Mouse (Mus musculus) liver, embryonic 13.5 days (tissue): ENCODE results near the gene Asgr1. TPM values are rescaled to one million over a fixed set of nuclear protein-coding genes. Genes with fewer than 3 reads are reported as not detected.

Experiments
- ATAC-seq: fragments of 200-750 bp; cut with Nextera tagmentation; 2 replicates; pipeline ENCODE4 v1.8.0; 2017; ENCODE audit warnings: low read depth, mild to moderate bottlenecking, moderate number of reproducible peaks, moderate library complexity
- DNase-seq: peaks from one replicate; pipeline ENCODE4 v3.0.0; 2022
- H3K27ac ChIP-seq: fragments of 300-500 bp; sonication (generic); 2 replicates; pipeline ENCODE4 v1.5.1; 2015; ENCODE audit warnings: moderate library complexity, mild to moderate bottlenecking, inconsistent platforms
- H3K27me3 ChIP-seq: fragments of 300-500 bp; sonication (generic); 2 replicates; pipeline ENCODE4 v1.6.1; 2015; ENCODE audit warnings: mild to moderate bottlenecking, inconsistent platforms
- H3K36me3 ChIP-seq: fragments of 300-500 bp; sonication (generic); 2 replicates; pipeline ENCODE4 v1.6.1; 2015; ENCODE audit warnings: mild to moderate bottlenecking, inconsistent platforms
- H3K4me1 ChIP-seq: fragments of 300-500 bp; sonication (generic); replicated peaks from 2 replicates; pipeline ENCODE4 v1.6.1; 2015; ENCODE audit warnings: inconsistent platforms
- H3K4me2 ChIP-seq: fragments of 300-500 bp; sonication (generic); 2 replicates; pipeline ENCODE4 v1.6.1; 2015; ENCODE audit warnings: inconsistent platforms, mild to moderate bottlenecking, moderate library complexity
- H3K4me3 ChIP-seq: fragments of 300-500 bp; sonication (generic); replicated peaks from 2 replicates; pipeline ENCODE4 v1.5.1; 2015; ENCODE audit warnings: mild to moderate bottlenecking, inconsistent platforms
- H3K9ac ChIP-seq: fragments of 300-500 bp; sonication (generic); 2 replicates; pipeline ENCODE4 v1.6.1; 2015; ENCODE audit warnings: mild to moderate bottlenecking, inconsistent platforms
- H3K9me3 ChIP-seq: fragments of 300-500 bp; sonication (generic); replicated peaks from 2 replicates; pipeline ENCODE4 v1.6.1; 2016; ENCODE audit warnings: inconsistent platforms
- WGBS: fragments of 180-500 bp; shearing (Covaris S2); methylation state at CpG from one replicate; pipeline ENCODE4 v1.1.7; 2015; ENCODE audit not compliant: insufficient replicate concordance; 5-methylcytosine and 5-hydroxymethylcytosine counted together
- polyA plus RNA-seq: library from polyadenylated mRNA; unstranded; fragments of >200 nt; fragmentation: Nextera tagmentation; extraction: Ambion mirVana; gene quantifications from 2 replicates; pipeline ENCODE4 v1.2.1, GENCODE M21; 2015

Asgr1 gene
- polyA plus RNA-seq, 1 experiment from 2014 or later: 1.8 TPM

DNA sequence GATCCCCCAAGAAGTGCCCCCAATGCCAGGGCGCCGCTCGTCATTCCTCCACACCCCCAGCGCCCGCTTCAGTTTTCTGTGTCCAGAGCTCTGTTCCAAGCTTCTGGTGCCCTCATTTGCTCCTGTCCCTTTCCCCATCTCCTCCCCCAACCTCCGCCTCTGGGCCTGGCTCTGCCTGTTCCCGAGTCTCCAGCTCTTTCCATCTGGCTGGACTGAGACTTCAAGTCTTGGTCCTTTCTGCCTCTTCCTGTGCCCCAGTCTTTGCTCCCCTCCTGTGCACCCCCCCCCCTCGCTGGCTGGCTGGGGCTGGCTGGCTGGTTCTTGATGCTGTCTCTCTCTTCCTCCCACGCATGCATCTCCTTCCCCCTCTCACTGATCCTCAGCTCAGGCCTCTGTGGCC, 26.5 kb upstream of the Asgr1 start:
- peaks cover 4% of the 10 kb centered on the region; the same call in 1 of the 2 replicates for H3K36me3 ChIP-seq
- peaks cover 55% of the 10 kb centered on the region for H3K27me3 ChIP-seq
- H3K9ac ChIP-seq: no peak overlapping the region
- H3K4me2 ChIP-seq: peak overlapping the region; percentile 40
- H3K4me3 ChIP-seq: no peak overlapping the region
- 65% methylated on average over 9 of the region's 9 CpGs for WGBS
- H3K27ac ChIP-seq: no peak overlapping the region; the same call in 1 of the 2 replicates
- peaks cover 54% of the 10 kb centered on the region for H3K4me1 ChIP-seq
- no peaks in the 10 kb centered on the region for H3K9me3 ChIP-seq
- no peak for ATAC-seq
- DNase-seq: no peak

GRCm38 (mm10) chr11:70028401-70029129, 25.3 kb upstream of the Asgr1 start:
- Histone ChIP-seq H3K27me3 (peaks cover 43% of the 10 kb centered on the region), H3K27ac (no peak overlapping the region), H3K4me1 (peaks cover 46% of the 10 kb centered on the region)

GRCm38 (mm10) chr11:70029130-70029801, 24.6 kb upstream of the Asgr1 start:
- ATAC-seq (peak; percentile 40), DNase-seq (peak; percentile 28)
- peaks cover 39% of the 10 kb centered on the region for H3K4me1 ChIP-seq
- peak overlapping the region; percentile 20; the same call in 1 of the 2 replicates for H3K4me3 ChIP-seq
- no peak overlapping the region for H3K27ac ChIP-seq
- H3K9ac ChIP-seq: no peak overlapping the region
- H3K9me3 ChIP-seq: no peaks in the 10 kb centered on the region
- H3K4me2 ChIP-seq: peak overlapping the region; percentile 45
- peaks cover 4% of the 10 kb centered on the region; the same call in 1 of the 2 replicates for H3K36me3 ChIP-seq
- WGBS: 5% methylated on average over 20 of the region's 20 CpGs
- H3K27me3 ChIP-seq: peaks cover 36% of the 10 kb centered on the region

More at GRCm38 (mm10) chr11:70028401-70029129, 25.3 kb upstream of the Asgr1 start:
- Histone ChIP-seq H3K4me3 (no peak overlapping the region; the same call in 1 of the 2 replicates), H3K36me3 (peaks cover 4% of the 10 kb centered on the region; the same call in 1 of the 2 replicates), H3K4me2 (peak overlapping the region; percentile 45), H3K9ac (no peak overlapping the region), H3K9me3 (no peaks in the 10 kb centered on the region)
- ATAC-seq: no peak
- no peak for DNase-seq
- 27% methylated on average over 12 of the region's 12 CpGs for WGBS

- no peak overlapping the region for H3K4me3 ChIP-seq
- H3K27me3 ChIP-seq: peaks cover 29% of the 10 kb centered on the region
- ATAC-seq: no peak
- H3K4me2 ChIP-seq: peak overlapping the region; percentile 45
- no peak overlapping the region for H3K27ac ChIP-seq
- H3K4me1 ChIP-seq: peaks cover 39% of the 10 kb centered on the region
- H3K36me3 ChIP-seq: peaks cover 4% of the 10 kb centered on the region; the same call in 1 of the 2 replicates
- no peak for DNase-seq
- H3K9me3 ChIP-seq: no peaks in the 10 kb centered on the region
- 59% methylated on average over 11 of the region's 11 CpGs for WGBS
- no peak overlapping the region for H3K9ac ChIP-seq
Measured at GRCm38 (mm10) chr11:70029829-70030550, 23.9 kb upstream of the Asgr1 start.

- no peak overlapping the region for H3K27ac ChIP-seq
- H3K4me2 ChIP-seq: no peak overlapping the region
- peaks cover 4% of the 10 kb centered on the region; the same call in 1 of the 2 replicates for H3K36me3 ChIP-seq
- no peak overlapping the region for H3K9ac ChIP-seq
- H3K9me3 ChIP-seq: no peaks in the 10 kb centered on the region
- H3K4me1 ChIP-seq: peaks cover 39% of the 10 kb centered on the region
- no peak for DNase-seq
- no peak for ATAC-seq
- H3K4me3 ChIP-seq: no peak overlapping the region
- peaks cover 21% of the 10 kb centered on the region for H3K27me3 ChIP-seq
- 84% methylated on average over 28 of the region's 28 CpGs for WGBS
Measured at GRCm38 (mm10) chr11:70030651-70031320, 23.1 kb upstream of the Asgr1 start.

GRCm38 (mm10) chr11:70031321-70031670, 22.6 kb upstream of the Asgr1 start:
- Histone ChIP-seq H3K9ac (no peak overlapping the region), H3K27ac (no peak overlapping the region), H3K27me3 (peaks cover 16% of the 10 kb centered on the region), H3K4me1 (peaks cover 34% of the 10 kb centered on the region), H3K9me3 (no peaks in the 10 kb centered on the region), H3K36me3 (peaks cover 4% of the 10 kb centered on the region; the same call in 1 of the 2 replicates), H3K4me2 (no peak overlapping the region), H3K4me3 (no peak overlapping the region)
- ATAC-seq (no peak), DNase-seq (no peak)
- 90% methylated on average over 11 of the region's 11 CpGs for WGBS

GRCm38 (mm10) chr11:70038174-70038573, 15.7 kb upstream of the Asgr1 start:
- DNase-seq: no peak
- no peaks in the 10 kb centered on the region for H3K9me3 ChIP-seq
- 42% methylated on average over 7 of the region's 7 CpGs for WGBS
- H3K36me3 ChIP-seq: 0 out of 2 replicates have a peak, but pooled peaks cover 2% of the 10 kb centered on the region
- H3K4me1 ChIP-seq: peaks cover 5% of the 10 kb centered on the region; the same call in 1 of the 2 replicates
- H3K9ac ChIP-seq: no peak overlapping the region
- H3K4me3 ChIP-seq: no peak overlapping the region
- no peak overlapping the region for H3K27ac ChIP-seq
- no peaks in the 10 kb centered on the region for H3K27me3 ChIP-seq
- no peak overlapping the region for H3K4me2 ChIP-seq
- ATAC-seq: no peak

DNA sequence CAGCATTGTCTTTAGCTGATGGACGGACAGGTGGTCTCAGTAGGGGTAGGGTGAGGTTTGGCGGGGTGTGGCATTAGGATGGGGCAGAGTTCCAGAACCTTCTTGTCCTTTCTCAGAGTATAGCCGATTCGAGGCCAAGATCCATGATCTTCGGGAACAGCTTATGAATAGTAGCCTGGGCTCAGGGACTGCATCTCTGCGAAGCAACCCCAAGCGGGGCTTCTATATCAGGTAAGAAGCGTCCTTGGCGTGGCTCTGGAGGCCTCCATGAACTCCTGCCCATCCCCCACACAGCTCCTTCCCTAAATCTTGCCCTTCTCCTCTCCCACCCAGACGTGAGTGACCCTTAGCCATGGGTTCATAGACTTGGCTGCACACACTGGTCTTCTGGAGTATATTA, 14.3 kb upstream of the Asgr1 start:
- ATAC-seq: no peak

DNA sequence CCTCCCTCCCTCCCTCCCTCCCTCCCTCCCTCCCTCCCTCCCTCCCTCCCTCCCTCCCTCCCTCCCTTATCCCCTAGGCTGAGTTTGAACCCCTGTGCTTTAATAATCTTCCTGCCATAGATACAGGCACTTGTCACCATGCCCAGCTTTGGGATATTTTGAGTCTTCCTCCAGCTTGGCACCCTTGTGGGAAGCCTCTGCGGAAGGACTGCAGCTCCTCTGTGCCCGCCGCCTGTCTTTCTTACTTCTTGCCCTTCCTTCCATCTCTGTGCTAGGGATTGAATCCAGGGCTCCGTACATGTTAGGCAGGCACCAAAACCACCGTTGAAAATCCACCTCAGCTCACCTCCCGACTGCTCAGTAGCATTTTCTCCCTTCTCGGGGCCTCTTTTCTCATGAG, 13.7 kb upstream of the Asgr1 start:
- ATAC-seq (no peak), DNase-seq (no peak)
- Histone ChIP-seq H3K36me3 (0 out of 2 replicates have a peak, but pooled peaks cover 6% of the 10 kb centered on the region), H3K9me3 (no peaks in the 10 kb centered on the region), H3K4me2 (no peak overlapping the region), H3K4me1 (peaks cover 5% of the 10 kb centered on the region; the same call in 1 of the 2 replicates), H3K27ac (no peak overlapping the region), H3K4me3 (no peak overlapping the region), H3K27me3 (no peaks in the 10 kb centered on the region), H3K9ac (no peak overlapping the region)
- WGBS: 65% methylated on average over 7 of the region's 7 CpGs

More for the DNA sequence above, 14.3 kb upstream of the Asgr1 start:
- no peak for DNase-seq
- Histone ChIP-seq H3K27ac (no peak overlapping the region), H3K9me3 (no peaks in the 10 kb centered on the region), H3K27me3 (no peaks in the 10 kb centered on the region), H3K36me3 (0 out of 2 replicates have a peak, but pooled peaks cover 6% of the 10 kb centered on the region), H3K4me2 (no peak overlapping the region), H3K4me3 (no peak overlapping the region), H3K4me1 (peaks cover 5% of the 10 kb centered on the region; the same call in 1 of the 2 replicates), H3K9ac (no peak overlapping the region)
- WGBS: 78% methylated on average over 10 of the region's 10 CpGs

DNA sequence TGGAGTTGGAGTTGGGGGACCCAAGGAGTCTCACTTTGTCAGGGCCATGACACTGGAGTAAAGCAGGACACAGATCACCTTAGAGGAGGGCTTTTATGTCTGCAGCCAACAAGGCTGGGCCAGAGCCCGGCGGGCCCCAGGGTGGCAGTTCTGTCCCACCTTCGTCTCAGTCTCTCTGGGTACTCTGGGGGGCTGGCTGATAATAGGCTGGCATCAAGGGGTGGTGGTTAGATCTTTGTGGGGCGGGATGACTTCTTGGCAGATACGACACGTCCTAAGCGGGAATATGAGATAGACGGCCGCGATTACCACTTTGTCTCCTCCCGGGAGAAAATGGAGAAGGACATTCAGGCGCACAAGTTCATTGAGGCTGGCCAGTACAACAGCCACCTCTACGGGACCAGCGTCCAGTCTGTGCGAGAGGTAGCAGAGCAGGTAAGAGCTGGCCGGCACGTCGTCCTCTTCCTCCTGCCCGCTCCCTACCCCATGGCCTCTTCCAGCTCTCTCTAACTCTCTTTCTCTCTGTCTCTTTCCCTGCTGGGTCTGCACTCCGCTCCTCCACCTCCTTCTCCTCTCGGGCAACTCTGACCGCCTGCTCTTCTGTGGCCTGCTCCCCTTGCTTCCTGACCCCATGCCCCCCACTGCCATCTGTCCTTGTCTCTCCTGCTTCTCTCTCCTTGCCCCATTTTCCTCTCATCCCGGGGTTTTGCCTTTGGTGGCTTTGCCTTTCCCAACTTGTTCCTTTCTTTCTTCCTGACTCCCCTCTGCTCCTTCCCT, 11.4 kb upstream of the Asgr1 start:
- H3K9ac ChIP-seq: no peak overlapping the region
- H3K27ac ChIP-seq: no peak overlapping the region
- ATAC-seq (no peak), DNase-seq (no peak)
- H3K9me3 ChIP-seq: no peaks in the 10 kb centered on the region
- 83% methylated on average over 23 of the region's 23 CpGs for WGBS
- no peaks in the 10 kb centered on the region for H3K27me3 ChIP-seq
- H3K4me2 ChIP-seq: no peak overlapping the region
- 0 out of 2 replicates have a peak, but pooled peaks cover 6% of the 10 kb centered on the region for H3K36me3 ChIP-seq
- peaks cover 5% of the 10 kb centered on the region; the same call in 1 of the 2 replicates for H3K4me1 ChIP-seq
- H3K4me3 ChIP-seq: no peak overlapping the region
